Mouse (Mus musculus) cerebellum, adult (tissue): ENCODE results near the gene Vasp.

ENCODE experiments used
- ATAC-seq: cut with Nextera tagmentation; 2 replicates; pipeline ENCODE4 v1.9.2; 2017; ENCODE audit warnings: mild to moderate bottlenecking, moderate library complexity, mixed read lengths; ENCODE audit not compliant: insufficient number of reproducible peaks, low FRiP score, low TSS enrichment

Vasp gene

DNA sequence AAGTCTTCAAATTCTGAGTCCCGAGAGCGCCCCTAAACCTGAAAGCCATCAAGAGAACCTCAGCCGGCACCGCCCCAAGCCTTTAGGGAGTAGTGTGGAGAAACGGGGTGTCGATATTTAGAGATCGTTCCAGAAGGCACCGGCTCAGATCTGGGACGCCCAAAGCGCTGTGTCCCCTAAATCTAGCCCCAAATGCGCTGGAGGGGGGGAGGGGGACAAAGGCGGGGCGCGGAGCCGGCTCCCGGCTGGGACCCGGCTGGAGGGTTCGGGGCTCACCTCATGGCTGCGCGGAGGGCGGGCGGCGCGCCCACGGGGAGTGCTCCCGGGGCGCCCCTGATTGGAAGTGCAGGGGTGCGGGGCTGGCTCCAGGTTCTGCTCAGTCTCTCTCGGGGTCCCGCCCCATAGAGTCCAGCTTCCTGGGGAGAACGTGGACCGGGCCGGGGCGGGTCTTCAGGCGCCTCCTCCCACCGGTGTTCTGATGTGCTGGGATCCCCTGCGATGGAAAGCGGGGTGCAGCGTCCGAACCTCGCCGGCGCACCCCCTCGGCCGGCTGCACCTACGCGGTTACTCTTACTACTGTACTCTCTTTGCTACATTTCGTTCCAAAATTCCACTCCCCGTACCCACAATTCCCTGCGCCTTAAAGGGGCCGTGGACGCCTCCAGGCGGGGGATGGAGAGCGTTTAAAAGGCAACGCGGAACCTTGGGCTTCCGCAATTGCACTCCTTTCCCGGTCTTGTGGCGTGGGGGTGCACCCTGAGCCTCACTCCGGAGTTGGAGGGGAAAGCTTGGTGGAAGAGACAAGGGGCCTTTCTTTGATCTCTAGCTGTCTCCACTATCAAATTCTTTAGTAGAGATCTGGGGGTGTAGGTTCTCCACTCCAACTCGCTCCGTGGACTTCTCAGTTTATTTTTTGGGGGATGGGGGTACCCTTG, at the start of gene Vasp:
Gene Vasp, minus strand, starts transcription at position 580 of the 935 bp plus-strand sequence.
- ATAC-seq = peak; percentile 63; the same call in 1 of the 2 replicates

DNA sequence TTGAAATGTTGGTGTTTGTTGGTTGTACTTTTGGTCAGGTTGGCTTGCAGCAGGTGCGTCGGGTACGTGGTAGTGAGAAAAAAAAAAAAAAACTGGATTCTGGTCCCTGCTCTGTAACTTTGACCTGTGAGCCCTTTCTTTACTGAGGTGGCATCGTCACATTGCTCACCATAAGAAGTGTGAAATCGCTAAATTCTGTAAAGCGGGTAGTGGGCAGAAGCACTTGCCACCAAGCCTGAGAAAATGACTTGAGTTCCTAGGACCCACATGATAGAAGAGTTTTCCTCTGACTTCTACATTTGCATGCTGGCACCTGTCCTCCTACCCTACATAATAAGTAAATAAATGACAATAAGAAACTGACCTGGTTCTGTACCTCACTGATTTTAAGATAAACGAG, 49.0 kb upstream of the Vasp start:
- ATAC-seq = no peak

DNA sequence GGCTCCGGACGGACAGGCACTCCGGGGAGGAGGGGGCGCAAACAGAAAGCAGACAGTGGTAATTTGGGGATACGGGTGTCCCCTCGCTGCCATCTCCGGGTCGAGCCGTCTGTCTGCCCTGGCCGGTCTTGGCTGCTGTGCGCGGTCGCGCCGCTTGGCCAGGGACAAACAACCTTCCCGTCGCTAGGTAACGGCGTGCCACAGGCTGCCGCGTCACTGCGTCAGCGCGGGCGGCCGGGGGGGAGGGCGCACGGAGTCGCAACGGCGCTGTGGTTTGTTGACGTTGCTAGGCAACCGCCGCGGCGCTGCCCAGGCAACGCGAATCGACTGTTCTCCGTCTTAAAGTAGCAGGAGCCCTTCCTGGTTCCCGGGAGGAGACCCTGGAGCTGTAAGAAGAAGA, 48.3 kb upstream of the Vasp start:
- ATAC-seq = peak; percentile 95

DNA sequence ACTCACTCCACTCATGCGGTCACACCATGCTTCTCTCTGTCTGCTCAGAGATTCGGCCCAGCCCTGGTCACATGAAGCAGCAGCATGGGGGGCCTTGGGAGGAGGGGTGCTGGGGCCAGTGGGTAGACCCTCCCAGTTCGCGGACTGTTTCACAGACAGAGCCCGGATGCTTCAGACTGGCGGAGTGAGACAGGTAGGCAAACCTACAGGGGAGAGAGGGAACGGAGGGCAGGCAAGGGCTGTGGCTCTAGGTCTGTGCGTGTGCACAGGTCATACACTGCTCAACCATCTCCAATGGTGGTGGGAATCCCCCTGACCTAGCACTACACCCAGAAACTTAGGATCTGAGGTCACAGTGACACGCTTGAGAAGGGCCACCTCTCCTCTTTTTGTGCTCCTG, 47.8 kb upstream of the Vasp start:
- ATAC-seq = no peak

DNA sequence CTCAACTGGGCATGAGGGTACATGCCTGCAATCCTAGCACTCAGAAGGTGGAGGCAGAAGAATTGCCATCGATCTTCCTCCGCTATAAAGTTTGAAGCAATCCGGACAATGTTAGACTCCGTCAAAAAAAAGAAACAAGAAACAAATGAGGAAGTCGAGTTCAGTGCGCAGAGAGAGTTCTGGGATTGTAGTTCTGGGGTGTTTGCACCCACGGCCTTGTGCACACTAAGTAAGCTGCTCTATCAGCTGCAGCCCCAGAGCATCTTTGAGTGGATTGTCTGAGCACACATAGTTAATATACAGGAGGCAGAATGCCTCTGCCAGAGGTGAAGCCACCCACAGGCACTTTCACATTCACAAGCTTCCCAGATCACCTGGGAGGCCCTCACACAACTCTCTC, 47.1 kb upstream of the Vasp start:
- ATAC-seq = no peak

DNA sequence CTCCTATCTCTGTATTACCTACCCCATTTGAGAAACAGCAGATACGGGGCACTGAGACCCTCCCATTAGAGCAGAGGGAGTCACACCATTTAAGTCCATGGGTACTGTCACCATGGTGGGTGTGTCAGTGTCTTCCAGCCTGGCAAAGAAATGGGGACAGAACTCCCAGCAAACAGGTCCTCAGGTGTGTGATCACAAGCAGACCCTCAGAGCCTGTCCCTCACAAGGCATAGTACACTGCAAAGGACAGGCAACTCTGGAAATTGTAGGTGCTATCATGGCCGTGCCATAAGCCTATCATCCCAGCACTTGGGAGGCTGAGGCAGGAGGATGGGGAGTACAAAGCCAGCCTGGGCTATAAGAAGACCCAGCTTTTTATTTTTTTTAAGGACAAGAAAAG, 46.6 kb upstream of the Vasp start:
- ATAC-seq = no peak

DNA sequence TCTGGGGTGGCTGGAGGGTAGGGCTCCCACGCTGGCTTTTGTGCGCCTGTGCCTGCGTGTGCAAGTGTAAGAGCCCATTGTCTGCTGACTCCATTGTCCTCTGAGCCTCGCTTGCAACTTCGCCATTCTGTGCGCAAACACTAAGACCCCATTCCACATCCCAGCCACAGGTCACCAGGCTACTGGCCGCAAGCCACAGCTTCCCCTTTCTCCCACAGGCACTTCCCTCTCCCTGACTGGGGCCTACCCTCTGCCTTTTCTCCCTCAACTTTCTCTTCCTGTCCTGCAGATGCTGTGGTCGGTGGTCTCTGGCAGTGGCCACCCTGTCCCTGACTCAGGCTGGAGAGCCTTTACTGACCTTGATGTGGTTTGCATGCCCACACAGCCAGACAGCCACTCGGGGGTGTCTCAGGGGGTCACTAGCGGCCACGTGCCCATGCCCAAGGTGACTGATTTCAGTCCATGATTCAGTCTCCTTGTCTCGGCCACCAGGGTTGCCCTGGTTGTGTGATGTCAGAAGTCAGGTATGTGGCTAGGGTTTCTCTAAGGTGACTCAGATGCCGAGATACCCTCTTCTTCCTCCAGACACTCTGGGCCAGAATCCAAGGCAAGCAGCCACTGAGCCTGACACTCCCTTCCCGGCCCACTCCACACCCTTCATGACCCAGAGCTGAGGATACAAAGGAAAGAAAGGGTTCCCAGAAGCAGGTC, 45.0 kb upstream of the Vasp start:
- no peak for ATAC-seq

DNA sequence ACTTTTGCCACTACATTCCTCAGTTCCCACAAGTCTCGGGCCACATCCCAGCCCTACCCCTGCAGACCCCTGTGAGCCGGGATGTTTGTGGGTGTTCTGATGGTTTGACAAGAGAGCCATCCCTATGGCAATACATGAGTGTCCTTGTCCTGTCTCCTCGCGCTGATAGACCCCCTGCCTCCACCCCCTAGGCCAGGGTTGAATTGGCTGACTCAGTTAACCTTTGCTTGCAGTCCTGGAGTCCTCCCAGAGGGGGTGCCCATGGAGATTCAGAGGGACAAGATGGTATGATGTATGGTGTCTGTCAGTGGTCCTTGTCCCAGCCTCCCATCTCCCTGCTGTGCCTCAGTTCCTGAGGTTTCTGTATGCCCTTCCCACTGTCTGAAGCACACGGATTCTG, 42.4 kb upstream of the Vasp start:
- ATAC-seq = no peak

DNA sequence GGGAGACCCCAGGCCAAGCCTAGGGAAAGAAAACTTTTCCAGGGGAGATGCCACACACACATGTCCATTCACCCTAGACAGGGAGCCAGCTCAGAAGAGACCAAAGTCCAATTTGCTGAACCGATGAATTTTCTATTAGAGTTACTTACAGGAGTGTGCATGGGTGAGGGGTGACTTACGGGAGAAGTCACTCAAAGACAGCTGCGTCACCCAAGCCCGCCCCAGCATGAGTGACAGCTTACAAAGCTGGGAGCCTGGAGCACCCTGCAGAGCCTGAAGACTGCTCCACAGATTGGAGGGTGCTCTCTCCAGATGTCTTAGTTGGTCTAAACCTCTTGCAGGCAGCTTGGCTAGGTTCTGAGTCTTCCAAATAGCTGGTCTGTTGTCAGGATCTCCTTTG, 40.4 kb upstream of the Vasp start:
- no peak for ATAC-seq

DNA sequence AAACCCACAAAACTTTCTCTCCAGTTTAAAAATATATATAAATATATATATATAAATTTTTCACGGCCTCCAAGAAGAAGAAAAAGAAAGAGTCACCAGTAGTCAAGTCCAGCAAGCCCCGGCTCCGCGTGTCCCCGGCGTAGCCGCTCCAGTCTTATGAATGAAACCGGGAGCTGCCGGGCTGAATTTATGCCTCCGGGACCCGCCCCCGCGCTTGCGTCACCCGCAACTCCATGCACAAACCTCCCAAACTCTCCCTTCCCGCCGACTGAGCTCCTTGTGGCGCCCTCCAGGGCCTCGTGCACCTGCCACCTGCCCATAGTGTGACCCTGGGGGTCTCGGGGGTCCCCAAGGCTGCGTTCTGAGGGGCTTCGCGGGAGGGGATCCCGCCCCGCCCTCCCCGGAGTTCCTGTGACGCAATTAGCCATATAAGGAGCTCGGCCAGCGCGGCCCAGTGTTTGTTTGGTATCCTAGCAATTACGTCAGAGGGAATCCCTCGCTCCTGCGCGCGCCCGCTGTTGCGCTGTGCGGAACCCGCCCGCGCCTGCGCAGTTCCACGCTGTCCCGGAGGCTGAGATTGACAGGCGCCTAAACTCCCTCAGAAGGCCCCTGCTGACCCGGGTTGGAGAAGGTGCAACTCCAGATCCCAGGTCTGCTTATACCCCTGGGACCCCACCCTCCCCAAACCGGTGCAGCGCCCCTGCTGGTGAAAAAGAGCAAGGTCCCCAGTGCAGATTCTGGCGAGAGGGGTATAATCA, 38.4 kb upstream of the Vasp start, which contains the start of gene Fosb:
Gene Fosb, minus strand, starts transcription at position 168 of the 758 bp plus-strand sequence.
- peak; percentile 51 for ATAC-seq

DNA sequence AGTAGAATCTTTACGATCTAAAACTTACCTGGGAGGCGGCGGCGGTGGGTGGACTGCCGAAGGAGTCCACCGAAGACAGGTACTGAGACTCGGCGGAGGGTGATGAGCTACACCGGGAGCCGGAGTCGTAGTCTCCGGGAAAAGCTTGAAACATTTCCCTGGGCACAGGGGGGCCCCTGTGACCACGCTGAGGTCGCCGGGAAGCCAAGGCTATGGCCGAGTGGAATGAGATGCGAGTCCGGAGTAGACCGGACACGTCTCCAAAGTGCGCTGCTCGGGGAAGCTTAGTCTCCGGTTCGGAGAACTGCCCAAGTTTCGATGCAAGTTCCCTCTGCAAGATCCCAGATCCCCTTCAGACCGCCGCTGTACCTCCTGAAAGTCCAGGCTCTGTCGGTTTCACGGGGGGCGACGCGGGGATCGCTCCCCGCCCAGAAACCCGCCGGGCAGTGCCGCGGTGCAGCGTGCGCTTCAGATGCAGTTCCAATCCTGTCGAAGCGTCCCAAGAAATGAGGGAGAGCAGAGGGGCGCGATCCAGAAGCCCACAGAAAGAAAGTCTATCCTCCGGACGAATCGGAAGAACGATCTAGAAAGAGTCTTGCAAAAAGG, 37.8 kb upstream of the Vasp start:
- ATAC-seq = no peak

DNA sequence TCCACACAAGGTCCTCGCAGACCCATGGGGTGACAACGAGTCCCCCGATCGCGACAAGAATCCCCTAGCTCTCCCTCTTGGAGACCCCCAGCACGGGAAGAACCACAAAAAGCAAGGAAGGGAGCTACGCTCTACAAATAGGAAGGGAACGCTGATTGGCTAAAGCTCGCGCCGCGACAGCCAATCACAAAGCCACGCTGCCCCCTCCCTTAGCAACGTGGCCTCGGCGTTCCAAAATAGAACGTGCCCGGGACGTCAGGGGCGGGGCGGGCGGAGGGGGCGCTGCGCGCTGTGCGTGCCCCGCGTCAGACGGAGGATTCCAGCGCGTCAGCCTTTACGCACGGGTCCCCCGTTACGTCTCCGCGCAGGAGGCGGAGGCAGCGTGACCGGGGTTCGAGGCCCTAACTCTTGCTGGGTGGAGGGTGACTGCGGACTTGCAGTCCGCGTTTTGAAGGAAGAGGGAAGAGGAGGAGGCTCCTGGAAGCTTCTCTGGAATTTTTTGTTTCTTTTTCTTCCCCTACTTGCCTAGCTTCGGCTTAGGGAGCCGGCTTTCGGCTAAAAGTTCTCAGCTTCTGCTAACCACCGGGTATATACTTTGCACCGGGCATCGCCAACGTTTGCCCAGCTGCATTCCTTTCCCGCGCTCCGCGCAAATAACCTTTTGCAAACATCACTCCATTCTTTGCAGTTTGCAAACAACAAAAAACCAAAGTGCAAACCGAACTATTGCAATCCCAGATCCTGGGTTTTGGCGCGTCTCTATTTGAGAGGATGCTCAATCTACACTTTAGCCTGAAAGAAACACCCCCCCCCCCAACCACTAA, 37.0 kb upstream of the Vasp start:
- peak; percentile 80 for ATAC-seq

DNA sequence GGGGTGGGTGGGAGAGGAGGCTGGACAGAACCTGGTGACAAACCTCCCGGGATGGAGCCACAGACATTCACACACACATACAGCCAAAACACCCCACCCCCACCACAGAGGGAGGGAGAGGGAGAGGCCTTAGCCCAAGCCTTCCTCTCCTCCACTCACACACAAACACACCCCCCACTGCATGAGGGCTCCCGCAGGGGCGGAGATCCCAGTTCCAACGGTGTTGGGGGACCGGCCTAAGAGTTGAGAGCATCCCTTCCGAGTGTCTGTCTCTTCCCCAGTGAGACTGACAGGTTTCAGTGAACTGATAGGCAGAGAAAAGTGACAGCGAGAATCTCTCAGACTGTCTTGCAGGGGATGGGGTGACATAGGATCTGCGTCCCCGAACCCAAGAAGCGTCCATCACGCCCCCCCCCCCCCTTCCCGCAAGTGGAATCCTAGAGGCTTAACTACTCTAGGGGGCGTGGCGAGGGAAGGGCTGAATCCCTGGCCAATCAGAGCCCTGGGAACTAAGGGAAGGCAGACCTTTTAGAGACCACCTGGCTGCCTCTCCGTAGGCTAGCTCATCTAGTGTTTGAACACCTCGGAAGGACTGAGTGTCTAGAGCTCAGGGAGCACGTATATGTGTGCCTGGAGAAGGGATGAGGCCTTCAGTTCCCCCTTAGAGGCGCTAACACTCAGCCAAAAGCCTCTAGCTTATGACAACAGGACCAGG, 36.3 kb upstream of the Vasp start:
- peak; percentile 42; the same call in 1 of the 2 replicates for ATAC-seq

DNA sequence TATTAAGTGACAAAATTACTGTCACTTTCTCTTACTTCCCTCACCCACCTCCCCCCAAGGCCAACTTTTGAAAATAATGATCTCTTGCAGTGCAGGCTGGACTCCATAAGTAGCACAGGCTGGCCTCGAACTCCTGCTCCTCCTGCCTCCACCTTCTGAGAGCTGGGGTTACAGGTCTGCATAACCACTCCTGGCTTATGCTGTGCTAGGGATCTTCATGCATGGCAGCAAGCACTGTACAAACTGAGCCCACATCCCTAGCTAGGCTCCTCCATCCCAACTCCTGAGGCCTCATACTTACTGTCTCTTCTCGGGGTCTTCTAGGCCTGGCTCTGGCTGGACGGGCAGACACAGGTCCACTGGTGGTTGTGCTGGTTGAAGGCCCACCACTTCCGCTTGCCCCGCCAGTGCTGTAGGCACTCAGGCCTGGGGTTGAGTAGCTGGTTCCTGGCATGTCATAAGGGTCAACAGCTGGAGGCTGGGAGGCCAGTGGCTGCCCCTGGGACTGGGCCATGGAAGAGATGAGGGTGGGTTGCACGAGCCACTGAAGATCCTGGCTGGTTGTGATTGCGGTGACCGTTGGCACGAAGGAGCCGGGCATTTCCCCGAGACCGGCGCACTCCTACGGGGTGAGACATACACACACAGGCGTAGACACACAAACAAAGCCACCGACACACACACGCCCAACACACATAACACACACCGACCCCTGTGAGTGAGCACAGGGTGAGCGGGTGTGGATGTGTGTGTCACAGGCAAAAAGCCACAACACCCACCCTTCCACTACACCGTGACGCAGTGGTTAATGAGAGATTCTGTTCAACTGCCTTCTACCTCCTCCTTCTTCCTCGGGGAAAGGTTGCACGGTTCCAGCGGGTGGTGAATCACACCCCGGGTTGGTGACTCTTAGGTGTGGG, 35.5 kb upstream of the Vasp start:
- ATAC-seq = no peak

DNA sequence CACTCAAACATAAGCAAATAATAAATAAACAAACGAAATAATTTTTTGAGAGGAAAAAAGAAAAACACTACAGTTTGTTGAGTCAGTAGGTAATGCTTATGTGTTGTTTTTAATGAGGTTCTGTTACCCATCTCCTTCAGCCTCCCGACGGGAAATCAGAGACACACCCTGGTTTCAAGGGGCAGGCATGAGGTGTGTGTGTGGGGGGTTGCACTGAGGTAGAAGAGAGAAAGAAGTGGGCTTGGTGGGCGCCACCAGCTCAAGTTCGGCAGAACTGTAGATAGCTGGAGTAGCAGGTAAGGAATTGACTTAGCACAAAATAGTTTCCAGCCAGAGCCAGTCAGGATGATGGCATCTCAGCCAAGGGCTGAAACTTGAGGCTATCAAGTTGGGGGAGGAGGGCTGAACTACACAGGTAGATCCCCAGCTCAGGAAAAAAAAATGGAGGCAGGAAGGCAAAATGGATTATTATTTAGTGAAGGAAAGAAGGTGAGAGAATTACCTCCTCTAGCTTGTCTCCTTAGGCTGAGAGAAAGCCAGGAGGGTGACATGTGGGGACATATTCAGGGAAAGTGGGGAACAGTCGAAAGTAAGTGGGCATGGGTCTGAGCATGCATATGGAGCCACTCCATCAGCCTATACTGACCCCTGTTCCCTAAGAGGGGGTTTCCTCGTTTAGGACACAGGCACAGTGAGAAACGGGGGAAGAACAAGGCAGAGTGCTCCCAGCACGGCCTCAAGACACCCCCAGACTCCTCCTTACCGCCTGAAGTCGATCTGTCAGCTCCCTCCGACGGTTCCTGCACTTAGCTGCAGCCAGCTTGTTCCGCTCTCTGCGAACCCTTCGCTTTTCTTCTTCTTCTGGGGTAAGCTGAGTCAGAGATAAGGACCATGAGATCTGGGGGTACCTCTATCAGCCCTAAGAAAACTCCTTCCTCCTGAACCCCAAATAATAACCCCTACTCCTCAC, 34.5 kb upstream of the Vasp start:
- no peak for ATAC-seq

DNA sequence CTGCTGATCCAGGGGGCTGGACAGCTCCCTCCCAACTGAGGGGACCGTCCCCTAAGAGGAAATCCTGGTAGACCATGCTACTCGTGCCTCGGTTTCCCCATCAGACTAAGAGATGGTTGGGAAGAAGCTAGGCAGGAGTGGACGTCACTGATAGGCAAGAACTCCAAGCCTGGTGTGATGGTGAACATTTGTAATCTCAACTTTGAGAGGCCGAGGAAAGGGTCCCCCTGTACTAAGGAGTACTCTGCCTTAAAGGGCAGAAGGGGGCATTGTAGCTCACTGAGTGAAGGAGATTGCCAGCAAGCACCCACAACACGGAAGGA, 33.8 kb upstream of the Vasp start:
- ATAC-seq = no peak
